ENCODE assay signal across 20 mouse cellular contexts in genomic region chr11:109673741-109674140, GRCm38 (mm10).
"Had no signal": no experiment of that assay in that cellular context is flagged by ENCODE, and none has a peak within 500 bp of the region (broad histone marks: within the 10 kb centered on the region; RNA-seq: fewer than 3 reads in every experiment).

No protein-coding gene starts in this region.

- H3K27me3 ChIP-seq: limb, embryonic 12.5 days; limb, embryonic 15.5 days; lung, embryonic 15.5 days had no signal

- H3K4me2 ChIP-seq: limb, embryonic 12.5 days; limb, embryonic 15.5 days; liver, embryonic 11.5 days; lung, embryonic 15.5 days; midbrain, embryonic 13.5 days had no signal

- H3K4me1 ChIP-seq: midbrain, embryonic 13.5 days had no signal

- DNase-seq: kidney, postnatal 25 days; left cerebral cortex, postnatal 4 days; lung, adult 18-20 months; lung, postnatal 10 days; lung, postnatal 36 days; thymus, adult 2 months; thymus, postnatal 14 days; thymus, postnatal 4 days had no signal

- H3K9me3 ChIP-seq: limb, embryonic 12.5 days; limb, embryonic 15.5 days; lung, embryonic 15.5 days; megakaryocyte, embryonic 14.5 days; midbrain, embryonic 10.5 days; midbrain, embryonic 13.5 days had no signal

- H3K9ac ChIP-seq: limb, embryonic 12.5 days; limb, embryonic 15.5 days; liver, embryonic 14.5 days; lung, embryonic 15.5 days; midbrain, embryonic 13.5 days had no signal

- ATAC-seq: midbrain, embryonic 13.5 days; midbrain, embryonic 16.5 days had no signal

- H3K4me3 ChIP-seq: limb, embryonic 12.5 days; limb, embryonic 15.5 days; lung, embryonic 15.5 days; megakaryocyte, embryonic 14.5 days; midbrain, embryonic 10.5 days; midbrain, embryonic 13.5 days; myocyte had no signal

- H3K27ac ChIP-seq: kidney, postnatal 0 days; limb, embryonic 12.5 days; limb, embryonic 15.5 days; liver, embryonic 14.5 days; lung, embryonic 15.5 days; midbrain, embryonic 10.5 days; midbrain, embryonic 13.5 days; stomach, postnatal 0 days had no signal
